Mouse (Mus musculus): ENCODE measurements around the gene Dzip3. TPM values are rescaled to one million over a fixed set of nuclear protein-coding genes. Genes with fewer than 3 reads are reported as not detected.

The Dzip3 gene
- polyA plus RNA-seq, 1 experiment from 2014 or later = 46.5 TPM

GRCm38 (mm10) chr16:48979965-48980364 lies 14.0 kb downstream of the Dzip3 start:
- no peak for ATAC-seq
- H3K9me3 ChIP-seq (replicated peaks) = no peaks in the 10 kb centered on the region
- H3K36me3 ChIP-seq (ENCODE audit: poor library complexity, severe bottlenecking) = peaks cover 25% of the 10 kb centered on the region

DNA sequence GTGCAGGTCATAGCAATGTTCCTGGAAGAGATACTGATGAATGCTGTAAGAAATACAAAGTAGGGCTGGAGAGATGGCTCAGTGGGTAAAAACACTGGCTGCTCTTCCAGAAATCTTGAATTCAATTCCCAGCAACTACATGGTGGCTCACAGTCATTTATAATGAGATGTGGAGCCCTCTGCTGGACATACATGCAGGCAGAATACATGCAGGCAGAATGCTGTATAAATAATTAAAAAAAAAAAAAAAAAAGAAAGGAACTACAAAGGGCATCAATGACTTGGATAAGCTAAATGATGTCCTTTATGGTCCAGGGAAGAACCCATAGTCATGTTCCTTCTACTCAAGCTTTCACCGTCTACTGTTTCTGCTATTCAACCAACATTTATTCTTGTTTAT lies 20.4 kb downstream of the Dzip3 start:
- no peak overlapping the region for H3K9ac ChIP-seq
- ATAC-seq = no peak
- H3K27me3 ChIP-seq = no peaks in the 10 kb centered on the region
- peaks cover 30% of the 10 kb centered on the region for H3K36me3 ChIP-seq (ENCODE audit: poor library complexity, severe bottlenecking)
- no peaks in the 10 kb centered on the region for H3K9me3 ChIP-seq (replicated peaks)
- H3K27ac ChIP-seq = no peak overlapping the region
- H3K4me1 ChIP-seq = no peaks in the 10 kb centered on the region
- no peak overlapping the region for H3K4me2 ChIP-seq
- 90% methylated on average over 1 of the region's 1 CpGs for WGBS
- H3K4me3 ChIP-seq = no peak overlapping the region

More at GRCm38 (mm10) chr16:48979965-48980364, 14.0 kb downstream of the Dzip3 start:
- H3K27ac ChIP-seq = no peak overlapping the region
- no peak overlapping the region for H3K9ac ChIP-seq
- H3K4me3 ChIP-seq = no peak overlapping the region
- H3K4me2 ChIP-seq = no peak overlapping the region
- no peaks in the 10 kb centered on the region for H3K27me3 ChIP-seq
- H3K4me1 ChIP-seq = no peaks in the 10 kb centered on the region

DNA sequence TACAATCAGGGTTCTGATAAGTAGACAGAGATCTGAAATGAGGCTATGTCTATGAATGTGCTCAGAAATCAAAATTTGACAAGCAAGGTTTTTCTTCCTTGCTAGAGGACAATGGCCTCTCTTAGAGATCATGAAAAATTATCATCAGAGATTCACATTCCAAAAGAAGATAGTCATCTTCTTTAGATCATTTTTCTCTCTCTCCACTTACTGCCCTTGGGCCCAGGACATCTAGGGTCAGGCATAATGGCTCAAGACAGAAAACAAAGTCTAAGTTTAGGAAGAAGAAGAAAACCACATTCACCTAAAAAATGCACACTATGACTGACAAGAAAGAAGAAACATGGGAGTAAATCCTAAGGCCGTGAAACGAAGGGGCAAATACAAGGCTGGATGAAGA lies 21.0 kb downstream of the Dzip3 start:
- Histone ChIP-seq H3K9me3 (replicated peaks) (no peaks in the 10 kb centered on the region), H3K9ac (no peak overlapping the region), H3K27me3 (no peaks in the 10 kb centered on the region), H3K4me3 (no peak overlapping the region), H3K4me2 (no peak overlapping the region), H3K4me1 (no peaks in the 10 kb centered on the region), H3K36me3 (ENCODE audit: poor library complexity, severe bottlenecking) (peaks cover 25% of the 10 kb centered on the region), H3K27ac (no peak overlapping the region)
- ATAC-seq = no peak
- WGBS = 99% methylated on average over 2 of the region's 2 CpGs

GRCm38 (mm10) chr16:48941805-48942204 lies 52.2 kb downstream of the Dzip3 start:
- Histone ChIP-seq H3K4me1 (no peaks in the 10 kb centered on the region), H3K9me3 (replicated peaks) (no peaks in the 10 kb centered on the region), H3K27me3 (no peaks in the 10 kb centered on the region), H3K27ac (no peak overlapping the region), H3K36me3 (ENCODE audit: poor library complexity, severe bottlenecking) (peaks cover 32% of the 10 kb centered on the region), H3K4me2 (no peak overlapping the region), H3K4me3 (no peak overlapping the region), H3K9ac (no peak overlapping the region)
- ATAC-seq = no peak
- 79% methylated on average over 1 of the region's 1 CpGs for WGBS

DNA sequence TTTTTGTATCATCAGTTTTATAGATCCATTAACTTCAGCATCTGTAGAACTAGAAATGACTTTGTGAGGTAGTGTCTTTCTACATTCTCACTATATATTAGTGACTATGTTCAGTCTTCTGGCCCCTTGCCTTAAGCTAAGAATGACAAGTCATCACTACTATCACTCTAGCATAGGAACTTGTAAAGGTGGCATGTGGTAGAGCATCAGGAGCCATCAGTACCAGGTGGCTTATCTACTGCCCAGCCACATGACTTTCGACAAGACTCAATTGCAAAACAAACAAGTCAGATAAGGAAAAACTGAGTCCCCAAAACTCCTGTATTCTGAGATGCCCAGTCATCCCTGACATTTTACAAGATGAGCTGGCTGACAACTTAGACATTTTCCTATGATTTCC lies 70.2 kb downstream of the Dzip3 start:
- Histone ChIP-seq H3K4me1 (no peaks in the 10 kb centered on the region), H3K9me3 (replicated peaks) (no peaks in the 10 kb centered on the region), H3K27ac (no peak overlapping the region), H3K4me2 (no peak overlapping the region), H3K9ac (no peak overlapping the region), H3K27me3 (no peaks in the 10 kb centered on the region), H3K4me3 (no peak overlapping the region), H3K36me3 (ENCODE audit: poor library complexity, severe bottlenecking) (peaks cover 52% of the 10 kb centered on the region)
- ATAC-seq = no peak
- WGBS = 97% methylated on average over 1 of the region's 1 CpGs

DNA sequence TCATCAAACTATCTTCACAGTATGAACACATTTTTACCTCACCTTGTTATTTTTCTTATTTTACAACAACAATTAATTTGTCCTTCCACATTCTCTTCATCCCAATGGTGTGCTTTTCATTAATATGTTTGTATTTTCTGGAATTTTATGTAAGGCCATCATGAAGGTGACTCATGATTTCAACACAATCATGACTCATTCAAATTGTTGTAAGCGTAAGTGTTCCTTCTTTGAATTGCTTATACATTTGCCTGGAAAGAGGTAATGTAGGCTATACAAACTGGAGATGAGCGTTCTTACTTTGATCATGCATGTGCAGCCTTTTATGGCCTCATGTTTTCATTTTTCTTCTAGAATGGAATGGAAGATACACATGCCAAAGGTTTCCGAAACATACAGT lies 80.8 kb downstream of the Dzip3 start:
- no peaks in the 10 kb centered on the region for H3K36me3 ChIP-seq (ENCODE audit: poor library complexity, severe bottlenecking)
- WGBS = 93% methylated on average over 3 of the region's 3 CpGs
- ATAC-seq = no peak
- no peaks in the 10 kb centered on the region for H3K9me3 ChIP-seq (replicated peaks)
- no peak overlapping the region for H3K4me2 ChIP-seq
- H3K9ac ChIP-seq = no peak overlapping the region
- H3K4me3 ChIP-seq = no peak overlapping the region
- H3K4me1 ChIP-seq = no peaks in the 10 kb centered on the region
- H3K27ac ChIP-seq = no peak overlapping the region
- no peaks in the 10 kb centered on the region for H3K27me3 ChIP-seq

DNA sequence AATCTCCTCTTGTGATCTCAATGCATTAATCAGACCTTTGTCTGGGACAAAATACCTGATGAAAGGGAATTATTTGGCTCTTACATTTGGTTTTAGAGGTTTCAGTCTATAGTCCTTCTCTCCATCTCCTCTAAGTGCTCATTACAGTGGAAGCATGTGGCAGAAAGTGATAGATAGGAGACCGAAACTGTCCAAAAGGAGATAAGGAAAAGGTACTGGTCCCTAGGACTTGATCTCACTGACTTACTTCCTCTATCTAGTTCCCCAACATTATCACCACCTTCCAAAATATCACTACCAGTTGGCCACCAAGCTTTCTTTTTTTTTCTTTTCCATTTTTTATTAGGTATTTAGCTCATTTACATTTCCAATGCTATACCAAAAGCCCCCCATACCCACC lies 82.8 kb downstream of the Dzip3 start:
- ATAC-seq = no peak
- Histone ChIP-seq H3K4me2 (no peak overlapping the region), H3K9me3 (replicated peaks) (no peaks in the 10 kb centered on the region), H3K4me1 (no peaks in the 10 kb centered on the region), H3K4me3 (no peak overlapping the region), H3K27ac (no peak overlapping the region), H3K27me3 (no peaks in the 10 kb centered on the region), H3K36me3 (ENCODE audit: poor library complexity, severe bottlenecking) (no peaks in the 10 kb centered on the region), H3K9ac (no peak overlapping the region)
- 100% methylated on average over 1 of the region's 1 CpGs for WGBS

DNA sequence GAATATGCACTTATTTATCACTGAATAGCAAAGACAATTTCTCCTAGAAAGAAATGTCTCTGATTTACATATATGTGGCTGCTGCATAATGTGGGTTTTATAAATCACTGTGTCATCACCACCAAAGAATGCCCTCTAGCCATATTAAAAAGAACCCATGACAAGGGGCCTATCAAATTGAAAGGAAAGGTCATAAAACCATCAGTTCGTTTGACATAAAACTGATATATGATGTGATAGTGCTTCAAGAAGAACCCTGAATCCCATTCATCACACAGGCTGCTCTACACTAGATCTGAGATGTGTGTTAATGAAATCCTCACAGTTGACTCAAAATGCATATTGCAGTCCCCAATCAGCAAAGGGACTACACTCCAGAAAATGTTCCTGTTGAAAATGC lies 94.1 kb downstream of the Dzip3 start:
- WGBS = 87% methylated on average over 1 of the region's 1 CpGs
- no peak for ATAC-seq
- no peaks in the 10 kb centered on the region for H3K27me3 ChIP-seq

DNA sequence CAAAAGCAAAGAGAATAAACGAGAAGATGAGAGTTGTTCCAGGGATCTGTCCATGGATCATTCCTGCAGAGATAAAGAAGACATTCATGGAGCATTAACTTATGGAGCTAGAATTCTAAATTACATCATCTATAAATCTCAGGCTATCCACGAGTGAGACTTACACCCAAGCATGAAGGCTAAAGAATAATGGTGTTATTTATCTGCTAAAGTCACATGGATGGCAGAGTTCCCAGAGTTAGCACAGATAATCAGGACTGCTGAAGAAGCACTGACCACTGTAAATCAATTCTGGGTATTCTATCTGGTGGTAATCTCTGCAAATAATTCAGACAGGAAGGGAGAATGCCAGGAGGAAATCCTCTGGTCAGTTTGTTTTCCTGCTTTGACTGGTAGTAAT lies 103.2 kb downstream of the Dzip3 start:
- Histone ChIP-seq H3K4me2 (no peak overlapping the region), H3K4me1 (no peaks in the 10 kb centered on the region), H3K9me3 (replicated peaks) (no peaks in the 10 kb centered on the region), H3K4me3 (no peak overlapping the region), H3K27me3 (no peaks in the 10 kb centered on the region), H3K36me3 (ENCODE audit: poor library complexity, severe bottlenecking) (no peaks in the 10 kb centered on the region), H3K27ac (no peak overlapping the region), H3K9ac (no peak overlapping the region)
- 67% methylated on average over 2 of the region's 2 CpGs for WGBS
- ATAC-seq = no peak

More for the DNA sequence above, 94.1 kb downstream of the Dzip3 start:
- no peak overlapping the region for H3K27ac ChIP-seq
- no peak overlapping the region for H3K9ac ChIP-seq
- H3K9me3 ChIP-seq (replicated peaks) = no peaks in the 10 kb centered on the region
- H3K4me3 ChIP-seq = no peak overlapping the region
- H3K4me1 ChIP-seq = no peaks in the 10 kb centered on the region
- no peaks in the 10 kb centered on the region for H3K36me3 ChIP-seq (ENCODE audit: poor library complexity, severe bottlenecking)
- no peak overlapping the region for H3K4me2 ChIP-seq

Other genes with a start within 250 kb of the Dzip3 start
- gene Trat1, start 222.1 kb downstream of the Dzip3 start, polyA plus RNA-seq (2015; fragmentation: Nextera tagmentation; extraction: Ambion mirVana) = not detected in 2 replicates
- gene Retnlb, start 177.3 kb downstream of the Dzip3 start, polyA plus RNA-seq (2015; fragmentation: Nextera tagmentation; extraction: Ambion mirVana) = not detected in 2 replicates
- not detected in 2 replicates for gene Retnla, start 151.6 kb downstream of the Dzip3 start, polyA plus RNA-seq (2015; fragmentation: Nextera tagmentation; extraction: Ambion mirVana)
- not detected in 2 replicates for gene Retnlg, start 121.5 kb downstream of the Dzip3 start, polyA plus RNA-seq (2015; fragmentation: Nextera tagmentation; extraction: Ambion mirVana)
- gene Cip2a, start within 50 bp of the Dzip3 start, polyA plus RNA-seq (2015; fragmentation: Nextera tagmentation; extraction: Ambion mirVana) = 37.1 TPM in 2 replicates
- 0.05 and 0.06 TPM in 2 replicates for gene Myh15, start 63.3 kb upstream of the Dzip3 start, polyA plus RNA-seq (2015; fragmentation: Nextera tagmentation; extraction: Ambion mirVana)

Data from forebrain, embryonic 13.5 days (tissue).